Mouse (Mus musculus): ENCODE measurements at regions not wholly inside any gene's neighbourhood (a gene's known extent, or its start where the extent isn't known, plus 50 kb on each side); places are given as distances from the start of the nearest gene placed in this dataset.

DNA sequence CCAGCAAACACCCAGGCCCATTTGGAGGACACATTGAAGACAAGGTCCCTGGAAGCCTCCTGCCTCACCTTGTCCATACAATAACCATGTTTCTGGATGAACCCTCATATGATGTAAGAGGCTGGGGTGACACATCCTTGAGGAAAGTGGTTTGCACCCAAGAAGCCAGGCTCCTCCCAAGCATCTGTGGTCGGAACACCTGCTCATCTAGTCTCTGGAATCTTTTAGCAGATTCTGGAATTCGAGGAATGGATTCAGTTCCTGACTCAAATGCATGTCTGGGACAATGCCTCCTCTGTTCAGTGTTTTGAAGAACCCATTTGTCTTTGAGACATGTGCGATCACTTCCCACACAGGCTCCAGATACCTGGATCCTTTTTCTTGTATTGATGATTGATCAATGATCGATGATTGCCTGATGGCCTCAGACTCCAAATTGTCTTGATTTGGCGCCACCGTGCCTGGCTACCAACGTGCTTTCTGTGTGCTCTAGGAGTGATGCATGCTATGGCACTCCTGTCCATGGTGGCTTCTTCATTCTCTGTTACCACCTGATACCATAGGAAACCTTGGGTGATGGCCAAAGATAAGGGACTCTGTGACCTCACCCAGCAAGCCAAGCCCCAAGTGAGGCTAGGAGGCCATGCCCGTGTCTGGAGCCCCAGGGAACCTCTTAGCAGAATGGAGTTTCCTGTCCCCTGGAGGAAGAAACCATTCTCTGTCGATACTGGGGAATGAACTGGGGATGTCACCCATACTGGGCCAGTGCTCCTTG is 126.7 kb downstream of the Mn1 start:
- DNase-seq (ENCODE audit: low spot score in 2 of 2) = no peak

DNA sequence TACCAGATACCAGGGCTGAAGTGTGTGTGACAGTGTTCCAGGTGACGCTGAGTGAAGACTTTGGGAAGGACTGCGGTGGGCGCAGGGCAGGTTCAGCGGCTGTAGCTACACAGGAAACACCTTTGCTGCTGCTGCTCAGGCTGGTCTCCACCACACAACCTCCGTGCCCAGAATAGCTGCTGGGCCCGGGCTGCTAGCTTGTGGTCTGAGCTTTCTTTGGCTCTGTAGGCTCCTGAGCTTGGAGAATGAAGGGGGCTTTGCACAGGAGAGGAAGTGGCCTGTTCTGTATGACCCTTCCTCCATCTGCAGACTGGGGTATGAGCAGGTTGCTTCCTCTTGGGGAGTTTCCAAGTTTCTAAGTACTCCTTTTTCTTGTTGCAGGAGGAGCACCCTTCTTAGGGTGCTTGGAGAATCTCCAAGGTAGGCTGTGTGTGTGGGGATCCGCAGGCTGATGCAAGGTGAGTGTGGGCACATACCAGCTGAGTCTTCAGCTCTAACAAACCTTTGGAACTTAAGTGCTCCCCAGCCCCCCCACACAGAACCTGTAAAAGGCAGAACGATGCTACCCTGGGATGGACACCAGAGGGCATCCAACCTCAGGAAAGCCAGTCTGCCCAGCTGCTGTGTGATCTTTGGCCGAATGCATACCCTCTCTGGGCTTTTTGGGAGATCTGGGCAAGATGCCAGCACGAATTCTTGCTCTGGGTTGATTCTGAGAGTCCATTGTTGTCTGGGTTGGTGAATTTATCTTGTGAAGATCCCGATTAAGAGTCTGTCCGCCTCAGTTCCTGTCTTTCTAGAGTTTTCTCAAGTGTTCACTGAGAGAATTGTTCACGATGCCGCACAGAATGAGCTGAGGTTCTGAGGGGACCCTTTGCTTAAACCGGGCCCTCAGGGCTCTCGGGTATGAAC is 136.6 kb downstream of the Mn1 start:
- no peak for DNase-seq (ENCODE audit: low spot score in 2 of 2)

DNA sequence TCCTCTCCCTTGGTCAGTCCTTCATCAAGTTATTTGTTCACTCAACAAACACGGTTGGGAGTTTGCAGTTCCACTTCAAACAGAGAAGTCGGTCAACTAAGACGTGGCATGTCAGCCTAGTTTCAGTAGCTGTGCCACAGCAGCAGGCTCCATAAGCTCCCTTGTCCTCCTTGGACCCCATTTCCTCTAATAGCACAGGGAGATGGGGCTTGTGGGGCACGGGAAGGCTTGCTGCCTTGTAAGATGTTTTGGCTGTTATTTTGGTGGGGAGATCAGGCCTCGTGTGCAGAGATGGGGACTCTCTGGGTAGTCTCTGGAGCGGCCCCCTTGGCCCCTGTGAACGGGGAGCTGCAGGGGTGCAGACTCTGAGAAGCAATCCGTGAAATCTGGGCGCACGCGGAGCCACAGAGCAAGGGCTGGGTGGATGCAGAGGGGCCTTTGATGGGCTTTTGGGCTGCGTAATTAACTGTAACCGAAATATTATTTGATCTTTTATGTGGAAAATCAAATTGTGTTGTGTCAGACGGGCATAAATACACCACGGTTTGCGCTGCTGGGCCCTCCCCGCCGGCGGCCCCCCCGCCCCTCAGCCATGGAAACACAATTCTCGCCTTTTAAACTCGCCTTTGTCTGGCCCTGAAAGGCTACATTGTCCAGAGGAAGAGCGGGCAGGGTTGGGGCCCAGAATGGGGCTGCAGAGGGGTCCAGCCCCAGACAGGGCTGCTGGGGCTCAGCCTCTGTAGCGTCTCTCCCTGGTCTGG is 137.6 kb downstream of the Mn1 start:
- no peak for DNase-seq (ENCODE audit: low spot score in 2 of 2)

DNA sequence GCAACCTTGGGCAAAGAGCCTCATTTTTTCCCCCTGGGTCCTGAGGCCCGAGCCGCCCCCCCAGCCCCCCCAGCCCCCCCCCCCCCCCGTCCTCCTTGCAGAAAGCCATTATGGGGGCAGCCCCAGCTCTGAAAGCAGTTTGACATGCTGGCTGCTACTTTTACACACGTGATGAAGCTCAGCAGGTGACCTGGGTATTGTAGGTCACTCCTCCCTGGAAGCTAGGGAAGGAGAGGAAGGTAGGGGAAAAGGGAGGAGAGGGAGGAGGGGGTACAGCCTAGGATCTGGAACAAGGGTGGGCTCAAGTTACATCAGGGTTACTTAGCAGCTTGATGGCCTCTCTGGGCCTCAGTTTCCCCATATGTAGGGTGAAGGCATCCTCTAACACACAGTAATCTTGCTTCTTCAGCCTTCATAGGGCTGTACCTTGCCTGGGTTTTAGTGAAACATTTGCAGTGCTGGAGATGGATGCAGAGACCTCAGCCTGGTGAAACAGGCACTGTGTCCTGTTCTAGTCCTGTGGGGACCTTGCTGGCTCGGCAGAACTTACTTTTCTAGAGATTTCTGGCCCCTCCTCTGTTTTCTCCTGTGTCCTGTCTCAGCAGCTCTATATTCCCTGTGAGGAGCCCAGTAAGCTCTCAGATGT is 138.3 kb downstream of the Mn1 start:
- DNase-seq (ENCODE audit: low spot score in 2 of 2) = no peak

DNA sequence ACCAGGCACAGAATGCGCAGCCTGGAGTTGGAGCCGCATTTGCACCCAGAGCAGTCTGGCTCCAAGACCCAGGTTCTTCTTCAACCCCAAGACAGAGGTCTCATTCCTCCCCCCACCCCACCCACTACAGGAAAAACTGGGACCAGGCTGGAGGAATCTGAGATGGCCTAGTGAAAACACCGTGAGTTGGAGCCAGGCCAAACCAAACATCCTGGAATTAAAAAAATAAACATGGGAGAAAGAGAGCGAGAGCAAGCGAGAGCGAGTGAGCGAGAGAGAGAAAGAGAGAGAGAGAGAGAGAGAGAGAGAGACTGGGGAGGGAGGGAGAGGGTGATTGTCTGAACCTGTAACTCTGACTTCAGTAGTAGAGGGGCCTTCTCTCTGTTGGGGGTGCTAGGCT is 138.8 kb downstream of the Mn1 start:
- no peak for DNase-seq (ENCODE audit: low spot score in 2 of 2)

DNA sequence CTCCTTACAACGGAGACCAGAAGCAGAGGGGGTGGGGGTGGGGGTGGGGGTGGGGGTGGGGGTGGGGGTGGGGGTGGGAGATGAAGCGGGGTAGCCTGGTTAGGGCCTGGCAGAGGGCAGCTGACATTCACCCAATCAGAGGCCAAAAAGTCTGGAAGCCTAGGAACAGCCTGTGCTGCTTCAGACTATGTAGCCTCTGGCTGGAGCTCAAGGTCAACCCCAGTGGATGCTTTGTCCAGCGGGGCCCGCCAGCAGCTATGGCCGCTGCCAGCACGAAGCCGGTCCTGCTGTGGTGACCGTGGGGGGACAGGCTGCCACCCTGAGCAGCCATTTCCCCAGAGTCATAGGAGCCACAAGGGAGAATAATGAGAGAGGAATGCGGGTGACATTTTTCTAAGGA is 143.3 kb downstream of the Mn1 start:
- DNase-seq (ENCODE audit: low spot score in 2 of 2) = no peak

DNA sequence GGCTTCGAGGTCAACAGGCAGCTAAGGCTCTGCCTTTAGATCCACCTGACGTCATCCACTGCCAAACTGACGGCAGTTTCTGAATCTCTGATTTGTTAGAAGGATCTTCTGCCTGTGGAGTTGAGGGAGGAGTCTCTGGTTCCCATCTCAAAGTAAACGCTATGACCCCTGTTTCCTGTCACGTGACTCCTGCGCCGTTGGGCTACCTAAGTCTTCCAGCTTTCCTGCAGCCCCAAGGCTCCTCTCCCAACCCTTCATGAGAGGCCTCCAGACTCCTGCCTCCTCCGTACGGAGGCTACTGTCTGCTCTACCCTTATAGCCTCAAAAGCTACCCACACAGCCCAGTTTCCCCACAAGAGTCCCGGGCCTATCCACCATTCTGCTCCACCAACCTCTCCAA is 144.1 kb downstream of the Mn1 start:
- no peak for DNase-seq (ENCODE audit: low spot score in 2 of 2)

DNA sequence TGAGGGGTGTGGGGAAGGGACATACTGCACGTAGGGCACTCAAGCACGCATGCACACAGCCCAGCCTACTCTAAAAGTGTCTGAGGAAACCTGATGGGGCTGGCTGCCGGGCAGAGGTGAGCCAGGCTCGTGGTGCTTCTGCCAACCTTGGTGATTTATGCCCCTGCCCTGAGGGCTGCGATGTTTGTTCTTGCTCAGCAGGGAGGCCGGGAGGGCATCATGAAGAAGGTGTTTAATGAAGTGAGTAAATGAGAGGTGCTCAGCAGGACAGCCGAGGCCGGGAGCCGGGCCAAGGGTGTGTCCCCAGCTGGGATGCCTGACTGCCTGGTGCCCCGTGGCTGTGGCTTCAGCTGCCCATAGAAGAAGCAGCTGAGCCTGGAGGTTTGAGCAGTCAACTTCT is 153.7 kb downstream of the Mn1 start:
- DNase-seq (ENCODE audit: low spot score in 2 of 2) = no peak

DNA sequence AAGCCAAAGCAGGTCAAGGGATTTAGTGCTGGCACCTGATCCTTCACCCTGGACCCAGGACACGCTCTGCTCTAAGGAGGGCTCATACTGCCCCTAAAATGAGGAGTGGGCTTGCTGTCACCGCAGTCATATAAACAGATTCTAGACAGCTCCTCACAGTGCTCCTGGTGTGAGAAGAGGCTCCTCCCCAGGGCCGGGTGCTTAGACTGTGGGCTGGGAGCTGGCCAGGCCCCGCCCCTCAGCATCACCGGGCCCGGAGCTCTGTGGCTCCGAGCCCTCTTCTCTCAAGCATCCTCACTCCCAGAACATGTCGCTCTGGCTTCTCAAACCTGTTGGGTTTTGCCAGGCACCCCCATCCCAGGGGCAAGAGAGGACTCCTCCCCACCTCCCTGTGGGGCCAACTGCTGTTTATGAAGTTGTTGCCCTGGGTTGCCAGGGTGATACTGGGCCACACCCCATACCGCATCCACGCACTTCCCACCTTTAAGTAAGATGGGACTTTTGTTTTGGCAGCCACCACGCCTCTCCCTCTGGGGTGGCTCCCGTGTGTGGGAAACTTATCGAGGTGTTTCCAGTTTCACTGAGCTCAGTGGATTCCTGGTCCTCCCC is 156.2 kb downstream of the Mn1 start:
- no peak for DNase-seq (ENCODE audit: low spot score in 2 of 2)

DNA sequence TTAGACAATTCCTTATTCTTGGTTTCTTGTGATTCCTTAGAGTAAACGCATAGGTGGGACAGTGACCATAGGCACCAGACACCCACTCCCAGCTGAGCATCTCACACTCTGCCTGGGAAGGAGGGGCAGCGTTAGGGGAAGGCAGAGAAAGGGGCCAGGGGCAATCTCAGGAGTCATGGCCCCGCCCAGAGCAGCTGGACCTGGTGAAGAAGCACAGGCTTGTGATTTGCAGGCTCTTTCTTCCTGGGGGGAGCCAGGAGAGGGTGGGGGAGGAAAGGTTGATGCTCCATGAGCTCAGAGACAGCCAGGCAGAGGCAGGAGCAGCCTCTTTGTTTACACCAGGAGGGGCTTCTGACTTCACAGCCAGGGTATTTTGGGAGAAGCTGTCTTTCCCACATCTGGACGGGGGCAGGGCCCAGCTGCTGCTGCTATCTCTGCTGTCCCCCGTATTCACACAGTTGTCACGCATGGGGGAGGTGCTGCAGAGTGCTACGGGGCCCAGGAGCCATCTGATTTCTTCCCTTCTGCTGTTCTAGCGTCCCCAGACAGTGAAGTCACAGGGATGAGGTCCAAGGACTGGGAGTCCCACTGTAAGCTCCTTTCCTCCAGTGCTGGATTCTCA is 157.2 kb downstream of the Mn1 start:
- no peak for DNase-seq (ENCODE audit: low spot score in 2 of 2)

DNA sequence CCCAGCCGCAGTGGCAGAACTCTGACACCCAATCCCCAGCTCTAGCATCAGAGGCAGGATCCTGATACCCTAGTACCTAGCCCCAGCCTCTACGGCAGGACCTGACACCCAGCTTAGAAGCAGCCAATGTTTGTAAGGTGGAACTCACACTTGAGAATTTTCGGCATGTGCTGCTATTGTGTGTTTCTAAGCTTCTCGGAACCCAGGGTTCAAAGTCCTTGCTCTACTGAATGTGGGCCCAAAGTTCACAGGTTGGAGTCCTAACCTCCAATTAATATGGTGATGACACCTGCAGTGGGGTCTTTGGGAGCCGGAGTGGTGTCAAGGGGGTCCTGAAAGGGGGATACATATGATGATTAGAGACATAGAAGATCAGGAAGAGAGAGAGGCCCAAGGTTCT is 158.2 kb downstream of the Mn1 start:
- no peak for DNase-seq (ENCODE audit: low spot score in 2 of 2)

DNA sequence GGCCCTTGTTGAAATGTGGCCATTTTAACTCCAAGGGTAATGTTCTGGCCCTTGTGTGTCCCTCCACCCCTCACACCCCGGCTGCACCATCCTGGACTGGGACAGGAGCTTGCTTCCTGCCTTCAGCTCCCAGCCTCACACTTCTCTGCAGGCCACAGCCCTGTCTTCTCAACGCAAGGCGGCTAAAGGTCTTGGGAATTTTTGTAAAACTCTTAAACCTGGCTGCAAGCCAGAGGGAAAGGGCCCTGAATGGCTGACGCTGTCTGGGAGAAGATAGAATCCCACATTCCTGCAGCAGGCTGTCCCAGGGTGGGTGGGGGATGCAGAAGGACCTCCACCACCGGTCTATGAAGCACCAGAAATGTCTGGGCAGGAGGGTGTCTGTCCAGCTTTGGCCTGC is 156.3 kb upstream of the Gm26897 start:
- no peak for DNase-seq (ENCODE audit: low spot score in 2 of 2)

DNA sequence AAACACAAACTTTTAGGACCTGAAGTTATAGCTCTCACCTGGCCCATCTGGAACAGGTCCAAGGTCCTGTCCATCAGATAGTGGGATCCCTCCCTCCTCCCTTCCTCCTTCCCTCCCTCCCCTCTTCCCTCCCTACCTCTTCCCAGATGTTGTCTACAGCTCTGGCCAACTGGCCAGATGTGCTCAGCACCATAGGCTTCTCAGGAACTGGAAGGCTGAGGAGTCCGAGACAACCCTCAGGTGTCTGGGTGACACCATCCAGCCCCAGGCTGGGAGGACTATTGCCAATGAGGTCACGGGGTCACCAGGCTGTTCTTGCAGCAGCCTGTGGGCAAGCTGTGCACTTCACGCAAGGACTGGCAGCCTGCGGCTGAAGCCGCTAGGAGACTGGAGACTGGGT is 155.6 kb upstream of the Gm26897 start:
- no peak for DNase-seq (ENCODE audit: low spot score in 2 of 2)

DNA sequence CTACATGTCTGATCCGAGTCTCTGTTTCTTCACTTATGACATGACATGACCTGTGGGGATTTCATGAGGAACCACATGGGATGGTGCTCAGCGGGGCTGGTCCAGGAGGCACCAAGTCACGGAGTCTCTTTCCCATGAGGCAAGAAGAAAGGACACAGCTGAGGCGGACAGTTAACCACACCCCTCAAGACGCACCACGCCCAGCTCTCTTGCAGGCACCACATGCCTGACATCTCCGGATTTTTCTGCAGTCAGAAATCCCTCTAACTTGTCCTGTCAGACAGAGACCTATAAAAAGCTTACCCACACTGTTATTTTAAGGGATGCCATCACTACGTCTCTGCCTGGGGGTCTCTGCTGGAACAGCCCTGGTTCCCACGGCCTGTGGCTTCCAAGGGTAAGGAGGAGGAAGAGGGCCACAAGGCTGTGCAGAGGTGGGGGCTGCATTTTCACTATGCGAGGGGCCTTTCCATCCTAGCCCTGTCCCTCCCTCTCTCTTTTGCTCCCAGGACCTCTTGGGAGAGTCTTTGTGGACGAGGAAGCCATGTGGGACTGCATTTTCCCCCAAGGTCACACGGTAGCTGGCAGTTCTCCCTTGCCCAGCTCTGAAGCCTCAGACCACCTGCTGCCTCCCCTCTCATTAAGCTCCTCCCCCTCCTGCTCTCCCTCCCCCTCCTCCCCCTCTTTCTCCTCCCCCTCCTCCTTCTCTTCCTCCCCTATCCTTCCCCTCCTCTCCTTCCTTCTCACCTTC is 154.6 kb upstream of the Gm26897 start:
- DNase-seq (ENCODE audit: low spot score in 2 of 2) = no peak

DNA sequence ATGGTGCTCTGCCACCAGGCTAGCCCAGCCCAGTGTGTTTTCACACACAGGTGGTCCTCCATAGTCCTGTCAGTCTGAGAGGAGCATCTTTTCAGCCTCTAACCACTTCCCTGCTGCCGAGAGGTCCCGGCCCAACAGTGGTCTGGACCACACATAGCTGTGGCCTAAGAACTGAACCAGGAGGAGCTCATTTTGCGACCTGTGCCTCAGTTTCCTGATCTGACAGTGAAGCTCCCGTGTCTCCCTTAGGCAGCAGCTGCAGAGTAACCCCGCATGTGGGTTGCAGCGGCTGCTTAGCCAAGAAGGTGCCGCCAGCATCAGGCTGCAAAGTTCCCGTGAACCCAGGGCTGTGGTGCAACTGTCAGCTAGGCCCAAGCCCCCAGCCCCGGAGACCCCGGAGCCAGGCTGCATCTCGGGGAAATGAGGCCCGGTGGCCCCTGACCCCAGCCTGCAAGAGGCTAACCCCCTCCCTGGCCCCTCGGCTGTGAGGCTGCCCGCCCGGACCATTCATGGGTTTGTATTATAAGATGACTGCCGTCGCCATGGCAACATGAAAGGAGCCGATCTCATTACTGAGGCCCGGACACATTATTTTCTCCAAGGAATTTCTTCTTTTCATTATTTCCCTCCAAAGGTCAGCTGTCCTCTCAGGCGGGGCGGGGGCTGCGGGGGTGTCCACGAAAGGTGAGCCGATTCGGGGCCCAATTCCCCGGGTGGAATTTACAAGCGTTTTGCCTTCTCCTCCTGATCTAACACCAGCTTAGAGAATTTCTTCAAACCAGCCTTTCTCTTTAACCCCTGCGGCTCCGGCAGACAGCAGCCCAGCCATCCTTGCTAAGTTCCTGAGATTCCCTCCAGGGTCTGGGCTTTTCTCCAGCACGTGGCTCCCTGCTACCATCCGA is 152.6 kb upstream of the Gm26897 start:
- DNase-seq (ENCODE audit: low spot score in 2 of 2) = no peak

DNA sequence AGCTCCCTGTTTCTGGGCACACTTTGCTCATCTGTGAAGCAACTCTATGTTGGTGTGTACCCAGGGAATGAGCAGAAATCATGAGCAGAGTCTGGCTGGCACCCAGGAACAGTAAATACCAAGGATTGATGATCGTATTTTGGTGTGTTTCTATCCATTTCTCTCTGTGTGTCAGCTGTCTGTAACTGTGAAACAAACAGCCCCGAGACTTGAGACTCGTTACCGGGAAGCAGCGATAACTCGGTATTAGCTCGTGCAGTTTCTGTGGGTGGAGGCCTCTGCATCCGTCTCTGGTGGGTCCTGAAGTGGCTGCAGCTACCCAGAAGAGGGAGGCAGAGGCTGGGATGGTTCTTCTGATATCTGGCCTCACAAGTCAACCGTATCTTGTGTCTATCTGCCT is 151.7 kb upstream of the Gm26897 start:
- DNase-seq (ENCODE audit: low spot score in 2 of 2) = no peak

DNA sequence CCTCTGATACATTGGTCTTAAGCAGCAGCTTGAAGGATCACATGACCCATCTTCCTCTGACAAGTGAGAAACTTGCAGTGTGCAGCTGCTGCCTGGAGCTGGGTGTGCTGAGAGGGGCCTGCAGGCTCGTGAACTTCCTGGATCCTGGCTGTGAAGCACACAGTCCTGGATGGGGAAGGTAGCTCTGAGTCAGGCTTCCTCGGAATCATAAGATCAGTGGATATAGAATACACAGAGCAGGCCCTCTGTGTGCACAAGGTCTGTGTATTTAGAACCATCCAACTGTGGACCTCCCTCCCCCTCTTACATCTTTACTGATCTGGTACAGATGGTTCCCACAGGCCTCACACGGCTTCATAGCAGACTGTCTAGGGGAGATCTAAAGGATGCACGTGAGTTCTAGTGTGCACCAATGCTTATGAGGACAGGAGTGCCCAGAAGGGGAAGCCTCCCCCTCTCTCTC is 143.1 kb upstream of the Gm26897 start:
- DNase-seq (ENCODE audit: low spot score in 2 of 2) = no peak

DNA sequence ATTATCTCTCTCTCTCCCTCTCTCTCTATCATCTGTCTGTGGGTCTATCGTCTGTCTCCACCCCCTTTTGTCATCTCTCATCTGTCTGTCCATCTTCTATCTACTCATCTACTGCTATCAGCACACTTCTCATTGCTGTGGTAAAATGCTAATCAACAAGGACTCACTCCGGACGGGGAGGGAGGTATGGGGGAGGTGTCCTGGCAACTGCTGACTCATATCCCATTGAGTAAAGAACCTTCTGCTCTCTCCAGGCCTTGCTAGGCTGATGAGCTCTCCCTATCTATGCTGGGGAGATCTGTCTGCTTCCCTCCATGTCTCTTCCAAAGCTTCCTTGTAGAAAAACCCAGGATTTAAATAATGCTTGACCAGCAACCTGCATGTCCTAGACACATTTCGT is 140.9 kb upstream of the Gm26897 start:
- DNase-seq (ENCODE audit: low spot score in 2 of 2) = no peak

DNA sequence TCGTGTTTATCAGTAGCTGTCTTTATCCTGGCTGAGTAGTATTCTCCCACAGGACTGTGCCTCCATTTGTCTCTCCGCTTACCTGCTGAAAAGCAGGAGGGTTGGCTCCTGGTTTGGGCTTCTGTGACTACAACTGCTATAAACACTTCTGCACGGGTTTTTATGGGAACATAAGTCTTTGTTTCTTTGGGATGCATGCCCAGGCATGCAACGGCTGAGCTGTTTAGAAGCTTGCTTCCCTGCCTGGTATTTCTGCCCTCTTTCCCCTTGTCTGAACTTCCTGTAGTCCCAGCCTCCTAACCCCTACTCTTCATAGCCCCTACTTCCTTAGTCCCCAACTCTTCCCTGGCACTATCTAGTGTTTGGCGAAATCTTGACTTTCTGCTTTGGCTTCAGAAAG is 139.6 kb upstream of the Gm26897 start:
- DNase-seq (ENCODE audit: low spot score in 2 of 2) = no peak
